Mouse (Mus musculus) induced T-regulatory cell, adult 2 months (primary cell): ENCODE results near the gene Snd1.

Experiments
- DNase-seq: peaks from one replicate; pipeline ENCODE4 v3.0.0-alpha.2; 2012; ENCODE audit warnings: low read depth

The Snd1 gene

DNA sequence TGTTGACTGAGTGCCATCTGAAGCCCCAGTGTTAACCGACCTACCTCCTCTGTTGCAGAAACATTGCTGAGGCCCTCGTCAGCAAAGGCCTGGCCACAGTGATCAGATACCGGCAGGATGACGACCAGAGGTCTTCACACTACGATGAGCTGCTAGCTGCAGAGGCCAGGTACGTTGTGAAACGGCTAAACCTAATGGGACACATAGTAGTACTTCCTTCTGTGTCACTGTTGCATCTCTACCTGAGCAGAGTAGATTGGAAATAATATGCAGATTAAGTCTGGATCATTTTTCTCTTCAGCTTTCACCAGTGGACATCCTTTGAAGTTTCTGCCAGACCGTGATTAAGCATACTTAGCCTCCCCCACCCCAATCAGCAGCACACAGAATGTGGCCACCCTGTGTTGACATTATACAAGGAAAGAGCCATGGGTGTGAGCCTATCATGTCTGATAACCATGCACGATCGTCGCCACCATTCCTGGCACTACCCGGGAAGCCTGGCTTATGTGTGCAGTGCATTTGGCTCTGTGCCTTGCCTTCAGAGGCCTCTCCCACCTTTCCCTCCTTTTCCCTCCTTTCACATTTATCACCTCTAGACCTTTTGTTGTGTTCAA is 232.1 kb downstream of the Snd1 start:
- no peak for DNase-seq

DNA sequence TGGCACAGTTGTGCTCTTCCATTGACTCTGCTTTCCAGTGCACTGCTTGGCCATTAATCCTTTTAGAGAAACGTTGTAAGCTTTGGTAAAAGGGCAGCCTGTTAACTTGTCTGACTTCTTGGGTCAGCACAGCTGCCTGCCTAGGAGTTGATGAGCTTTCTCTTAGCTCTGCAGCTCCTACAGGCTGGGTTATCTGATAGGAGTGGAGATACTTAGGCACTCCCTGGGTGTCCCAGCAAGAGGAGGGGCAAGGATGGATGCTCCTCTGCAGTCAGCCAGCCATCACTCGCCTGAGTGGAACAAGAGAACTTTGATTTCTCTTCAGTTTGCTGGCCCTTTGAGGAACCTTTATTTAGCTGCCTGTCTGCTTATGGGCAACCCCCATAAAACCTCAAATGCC is 235.1 kb downstream of the Snd1 start:
- DNase-seq: no peak

DNA sequence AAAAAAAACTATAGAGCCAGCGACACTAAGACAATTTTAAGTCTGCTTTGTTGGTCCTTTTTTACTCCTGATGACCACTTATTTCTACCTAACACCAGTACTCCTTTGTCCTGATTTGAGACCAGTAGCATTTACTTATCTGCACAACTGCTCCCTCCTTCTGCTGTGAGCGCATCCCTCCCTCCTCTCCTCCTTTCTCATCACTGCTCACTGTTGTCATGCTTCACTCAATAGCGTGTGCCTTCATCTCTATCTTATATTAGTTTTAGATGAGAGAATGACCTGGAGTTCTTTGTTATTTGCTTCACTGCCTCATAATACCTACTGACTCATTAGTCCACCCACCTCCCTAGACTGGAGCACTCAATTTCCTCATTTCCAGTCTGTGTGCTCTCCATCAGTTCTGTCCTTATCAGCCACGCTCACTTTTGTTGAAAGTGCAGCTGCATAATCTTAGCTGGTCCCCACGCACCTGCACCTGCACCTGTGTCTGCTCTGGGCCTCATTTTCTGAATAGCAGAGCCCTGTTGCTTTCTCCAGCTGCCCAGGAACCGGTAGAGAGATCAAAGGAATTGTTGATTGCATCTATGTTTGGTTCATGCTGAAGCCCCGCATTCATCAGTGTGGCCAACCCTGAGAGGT is 242.4 kb downstream of the Snd1 start:
- no peak for DNase-seq

DNA sequence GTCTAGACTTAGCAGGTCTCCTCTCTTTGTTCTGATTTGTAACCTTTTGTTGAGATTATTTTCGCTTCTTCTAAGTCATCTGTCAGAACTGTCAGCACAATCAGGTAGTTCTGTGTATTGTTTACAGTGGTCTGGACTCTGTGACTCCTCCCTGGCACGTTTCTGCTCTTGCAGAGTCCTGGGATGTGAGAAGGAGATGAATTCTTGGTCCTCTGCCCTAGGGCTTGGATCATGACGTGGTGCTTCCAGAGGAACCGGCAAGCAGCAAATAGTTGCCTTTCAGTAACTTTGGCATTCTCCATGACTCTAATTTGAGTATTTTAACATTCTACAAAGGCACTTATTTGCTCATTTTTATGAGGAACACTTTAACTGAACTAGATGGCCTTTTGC is 242.9 kb downstream of the Snd1 start:
- DNase-seq: no peak

DNA sequence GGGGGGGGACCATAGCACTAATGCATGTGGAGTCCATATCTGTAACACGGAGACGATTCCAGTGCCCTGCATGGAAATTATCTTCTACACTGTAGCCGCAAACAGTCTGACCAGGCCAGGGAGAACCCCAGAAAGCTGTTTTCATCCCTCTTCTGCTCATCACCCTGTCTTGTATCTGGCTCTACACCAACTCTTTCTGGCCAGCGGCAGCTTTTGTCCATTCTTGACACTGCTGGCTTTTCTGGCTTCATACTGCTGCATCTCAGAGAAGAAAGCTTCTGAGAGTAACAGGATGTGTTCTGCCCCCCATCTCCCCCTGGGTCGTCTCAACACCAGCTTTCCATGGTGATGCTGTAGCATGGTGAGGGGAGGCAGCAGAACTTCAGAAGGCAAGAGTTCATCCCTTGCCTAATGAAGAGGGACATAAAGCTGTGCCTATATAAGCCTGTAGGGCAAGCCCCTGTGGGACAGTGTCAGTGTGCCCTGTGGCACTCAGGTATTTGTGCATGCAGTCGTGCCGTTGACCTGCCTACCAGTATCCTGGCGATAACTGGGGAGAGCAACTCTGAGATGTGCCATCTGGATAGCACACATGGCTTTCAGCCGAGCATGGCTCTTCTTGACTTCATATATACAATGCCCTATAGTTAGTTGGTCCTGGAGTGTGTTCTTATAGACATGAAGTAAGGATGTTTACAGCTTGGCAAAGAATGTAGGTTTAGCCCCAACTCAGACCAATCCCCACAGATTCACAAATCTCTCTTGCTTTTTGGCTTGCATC is 245.6 kb downstream of the Snd1 start:
- no peak for DNase-seq

DNA sequence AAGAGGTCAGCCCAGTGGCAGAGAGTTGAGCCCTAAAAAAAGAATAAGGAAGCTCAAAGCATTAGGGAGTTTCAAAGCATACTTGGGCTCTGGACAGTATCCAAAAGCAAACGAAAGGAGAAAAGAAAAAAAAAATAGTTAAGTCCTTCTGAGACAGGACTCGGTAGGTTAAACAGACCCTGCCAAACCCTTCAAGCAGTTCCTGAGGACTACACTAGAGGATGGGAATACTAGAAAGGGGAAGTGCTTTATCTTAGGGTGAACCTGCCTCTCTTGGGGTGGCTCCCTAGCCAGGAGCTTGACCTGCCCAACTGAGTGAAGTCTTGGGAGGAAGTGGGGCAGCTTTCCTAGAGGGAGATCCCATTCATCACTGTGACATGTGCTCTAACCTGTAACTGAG is 248.1 kb downstream of the Snd1 start:
- DNase-seq: no peak

DNA sequence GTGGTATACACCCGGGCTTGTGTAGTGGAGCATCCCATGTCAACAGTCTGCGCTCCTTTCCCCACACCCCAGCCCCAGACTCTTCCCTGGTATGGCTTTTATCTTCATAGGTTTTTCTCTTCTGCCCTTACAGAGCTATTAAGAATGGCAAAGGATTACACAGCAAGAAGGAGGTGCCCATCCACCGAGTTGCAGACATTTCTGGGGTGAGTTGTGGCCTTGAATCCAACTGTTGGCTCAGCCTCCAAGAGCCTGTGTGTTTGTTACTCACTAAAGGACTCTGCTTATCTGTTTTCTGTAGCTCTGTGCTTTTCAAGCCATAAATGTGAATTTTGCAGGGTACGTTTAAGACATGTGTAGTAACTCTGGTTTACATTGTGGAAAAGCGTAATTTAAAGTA is 249.8 kb downstream of the Snd1 start:
- no peak for DNase-seq

DNA sequence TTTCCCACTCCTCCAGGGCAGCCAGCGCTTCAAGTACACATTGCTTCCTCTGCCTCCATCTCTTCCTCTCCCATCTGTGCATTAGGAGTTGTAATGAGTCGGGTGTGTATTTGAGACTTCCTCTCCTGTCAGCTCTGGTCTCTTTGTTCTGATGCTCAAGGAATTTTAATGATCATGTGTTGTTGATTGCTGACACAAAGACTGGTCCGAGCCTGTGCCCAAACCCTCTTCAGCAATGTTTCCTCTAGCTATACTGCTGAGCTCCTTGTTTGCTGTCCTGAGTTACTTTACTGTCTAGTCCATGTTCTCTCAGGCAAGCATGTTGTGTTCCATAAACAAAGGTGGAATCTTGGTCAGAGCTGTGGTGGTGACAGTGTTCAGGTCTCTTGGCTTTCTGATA is 254.3 kb downstream of the Snd1 start:
- no peak for DNase-seq

DNA sequence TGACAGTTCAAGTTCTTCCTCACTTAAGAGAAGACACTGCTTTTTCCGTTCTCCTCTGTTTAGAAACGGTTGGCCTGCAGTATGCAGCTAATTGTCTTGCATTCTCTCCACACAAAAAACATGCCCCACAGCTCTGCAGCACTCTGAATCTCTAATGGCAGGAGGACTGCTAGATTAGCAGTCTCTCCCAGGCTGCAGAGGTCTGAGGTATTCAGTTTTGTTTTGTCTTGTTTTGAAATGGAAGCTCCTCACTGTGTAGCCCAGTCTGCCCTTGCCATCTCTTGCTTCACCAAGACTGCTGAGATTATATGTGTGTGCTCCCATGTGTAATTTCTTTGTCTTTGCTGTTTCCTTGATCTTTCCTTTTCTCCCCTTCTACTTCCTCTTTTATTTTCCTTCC is 254.7 kb downstream of the Snd1 start:
- DNase-seq: no peak

DNA sequence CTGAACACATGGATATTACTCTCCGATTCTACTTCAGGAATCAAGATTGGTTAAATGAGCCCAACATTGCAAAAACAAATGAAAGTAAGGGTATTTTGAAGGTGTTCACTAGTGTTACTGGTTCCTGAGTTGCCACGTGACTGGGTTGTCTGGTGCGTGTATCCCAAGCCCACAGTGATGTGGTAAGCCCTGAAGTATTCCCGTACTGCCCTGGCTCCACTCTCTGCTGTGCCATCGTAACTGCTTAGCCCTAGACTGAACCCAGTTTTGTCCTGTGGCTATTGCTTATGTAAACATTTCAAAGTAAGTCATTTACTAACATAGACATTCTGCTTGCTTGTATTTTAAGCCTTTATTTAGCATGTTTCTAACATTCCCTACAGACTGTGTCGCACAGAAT is 256.3 kb downstream of the Snd1 start:
- no peak for DNase-seq

DNA sequence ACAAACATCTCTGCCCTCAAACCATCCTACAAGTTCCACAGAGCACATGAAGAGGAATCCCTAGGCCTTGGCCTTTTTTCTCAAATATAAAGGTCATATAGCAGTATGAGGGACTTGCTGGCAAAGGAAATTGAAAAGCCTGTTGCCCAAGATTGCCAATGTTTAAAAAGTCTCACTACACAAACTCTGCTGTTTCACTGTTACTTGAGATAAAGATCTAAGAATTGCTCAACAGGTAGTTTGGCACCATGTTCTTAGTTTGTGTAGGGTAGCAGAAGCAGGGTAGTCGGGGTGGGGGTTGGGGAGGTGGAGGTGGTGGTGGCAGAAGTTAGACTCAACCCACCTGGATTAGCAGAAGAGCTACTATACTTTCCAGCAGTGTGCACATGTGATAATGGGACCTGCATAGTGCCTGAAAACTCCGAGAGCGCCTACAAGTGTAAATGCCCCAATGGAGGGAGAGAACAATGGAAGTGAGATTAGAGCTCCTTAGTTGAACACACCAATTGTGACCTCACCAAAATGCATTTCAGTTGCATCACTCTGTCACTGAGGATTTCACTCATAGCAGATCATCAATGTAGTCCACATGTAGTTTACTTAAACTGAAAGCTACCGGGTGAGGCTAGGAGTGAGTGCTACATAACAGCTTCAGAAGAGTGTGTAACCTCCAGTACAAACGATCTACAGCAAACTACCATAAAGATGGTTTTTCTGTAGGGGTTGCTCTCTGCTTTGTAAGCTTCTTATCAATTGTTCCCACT is 259.1 kb downstream of the Snd1 start:
- DNase-seq: no peak

DNA sequence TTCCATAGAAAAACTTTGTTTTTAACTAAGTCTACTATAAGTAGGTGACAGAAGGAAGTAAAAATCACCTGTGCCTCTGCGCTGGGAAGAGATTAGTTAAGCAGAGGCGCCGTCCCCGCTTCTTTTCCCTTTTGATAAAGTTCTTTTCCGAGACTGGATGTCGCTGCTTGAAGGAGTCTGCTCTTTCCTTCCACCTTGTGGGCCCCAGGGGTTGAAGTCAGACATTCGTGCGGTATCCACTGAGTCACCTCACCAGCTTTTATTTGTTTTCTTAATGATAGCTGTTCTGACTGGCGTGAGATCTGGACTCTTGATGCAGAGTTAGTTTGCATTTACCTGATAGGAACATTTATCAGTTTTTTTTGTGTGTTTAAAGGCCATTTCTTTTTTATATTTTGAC is 260.2 kb downstream of the Snd1 start:
- no peak for DNase-seq

DNA sequence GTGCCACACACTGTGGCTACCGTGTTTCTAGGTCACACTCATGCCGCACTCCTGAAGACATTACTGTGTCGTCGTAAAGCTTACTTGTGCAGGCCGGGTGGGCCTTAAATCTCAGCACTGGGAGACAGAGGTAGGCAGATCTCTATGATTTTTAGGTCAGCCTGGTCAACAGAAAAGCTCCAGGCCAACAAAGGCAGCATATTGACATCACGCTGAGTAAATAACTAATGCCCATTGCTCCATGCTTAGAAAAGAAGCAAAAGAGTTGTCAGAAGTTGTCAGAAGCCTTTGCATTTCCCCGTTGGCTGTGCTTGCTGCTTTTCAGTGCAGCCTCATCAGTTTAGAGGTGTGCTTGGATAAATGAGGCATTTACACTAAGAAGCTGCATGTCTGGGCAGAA is 261.7 kb downstream of the Snd1 start:
- no peak for DNase-seq

DNA sequence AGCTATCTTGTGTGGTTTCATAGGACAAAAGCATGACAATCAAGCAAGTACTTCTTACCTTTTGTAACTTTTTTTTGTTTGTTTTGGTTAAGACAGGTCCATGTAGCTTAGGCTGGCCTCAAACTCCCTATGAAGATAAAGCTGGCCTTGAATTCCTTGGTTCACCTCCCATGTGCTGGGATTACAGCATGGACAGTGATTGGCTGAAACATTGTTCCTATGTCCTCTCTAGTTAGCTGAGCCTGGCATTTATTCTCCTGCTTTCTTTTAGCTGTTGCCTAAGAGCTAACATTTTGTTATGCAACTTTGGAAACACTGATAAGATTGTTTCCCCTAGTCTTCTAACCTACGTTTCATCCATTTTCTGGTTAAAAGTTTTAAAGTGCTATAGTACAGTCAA is 262.7 kb downstream of the Snd1 start:
- DNase-seq: no peak

DNA sequence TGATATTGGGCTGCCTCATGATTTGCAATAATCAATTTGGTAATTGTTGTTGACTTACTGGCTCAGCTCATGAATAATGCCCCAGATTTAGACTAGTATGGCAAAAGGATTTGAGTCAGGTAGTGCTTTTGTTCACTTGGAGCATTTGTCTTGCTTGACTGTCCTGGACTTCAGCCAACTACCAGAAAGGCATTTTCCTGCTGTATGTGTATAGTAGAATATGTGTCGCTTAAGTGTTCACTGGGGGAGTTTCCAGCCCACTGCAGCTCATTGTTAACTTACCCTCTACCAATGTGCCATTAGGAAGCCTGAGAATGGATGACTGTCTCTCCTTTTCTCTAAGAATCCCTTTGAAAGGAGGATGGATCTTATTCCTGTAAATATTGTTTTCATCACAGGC is 268.6 kb downstream of the Snd1 start:
- DNase-seq: no peak

DNA sequence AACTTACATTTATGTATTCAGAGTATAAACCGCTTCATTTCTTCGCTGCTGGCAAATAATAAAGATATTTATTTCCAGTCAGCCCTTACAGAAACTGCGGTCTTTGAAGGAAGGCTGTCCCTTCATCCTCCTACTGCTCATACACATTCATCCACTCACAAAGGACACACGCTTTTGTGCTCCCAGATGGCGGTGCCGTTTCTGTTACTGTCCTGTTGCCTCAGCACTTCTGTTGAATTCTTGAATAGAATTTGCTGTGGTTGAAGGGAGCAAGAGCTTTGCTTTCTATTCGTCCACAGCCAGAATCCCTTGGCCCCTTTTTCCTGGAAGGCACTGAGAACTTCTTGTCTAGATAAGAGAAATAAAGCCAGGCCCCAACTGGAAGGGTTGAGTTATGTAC is 270.9 kb downstream of the Snd1 start:
- DNase-seq: no peak

DNA sequence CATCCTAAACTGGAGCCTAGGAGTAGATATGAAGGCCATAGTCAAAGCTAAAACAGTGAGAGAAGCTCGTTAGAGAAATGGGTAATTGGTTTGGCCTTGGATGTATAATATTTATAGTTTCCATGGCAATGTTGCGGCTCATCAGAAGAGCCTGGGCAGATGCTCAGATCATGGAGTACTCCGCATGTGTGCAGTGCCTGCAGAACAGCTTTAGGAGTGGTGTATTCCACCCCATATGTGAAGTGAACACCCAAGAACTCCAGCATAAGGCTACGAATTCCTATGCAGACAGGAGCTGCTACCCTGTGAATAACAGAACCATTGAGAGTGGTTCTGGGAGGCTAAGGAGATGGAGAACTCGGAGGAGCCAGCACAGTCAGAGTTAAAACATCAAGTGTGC is 272.1 kb downstream of the Snd1 start:
- DNase-seq: no peak

DNA sequence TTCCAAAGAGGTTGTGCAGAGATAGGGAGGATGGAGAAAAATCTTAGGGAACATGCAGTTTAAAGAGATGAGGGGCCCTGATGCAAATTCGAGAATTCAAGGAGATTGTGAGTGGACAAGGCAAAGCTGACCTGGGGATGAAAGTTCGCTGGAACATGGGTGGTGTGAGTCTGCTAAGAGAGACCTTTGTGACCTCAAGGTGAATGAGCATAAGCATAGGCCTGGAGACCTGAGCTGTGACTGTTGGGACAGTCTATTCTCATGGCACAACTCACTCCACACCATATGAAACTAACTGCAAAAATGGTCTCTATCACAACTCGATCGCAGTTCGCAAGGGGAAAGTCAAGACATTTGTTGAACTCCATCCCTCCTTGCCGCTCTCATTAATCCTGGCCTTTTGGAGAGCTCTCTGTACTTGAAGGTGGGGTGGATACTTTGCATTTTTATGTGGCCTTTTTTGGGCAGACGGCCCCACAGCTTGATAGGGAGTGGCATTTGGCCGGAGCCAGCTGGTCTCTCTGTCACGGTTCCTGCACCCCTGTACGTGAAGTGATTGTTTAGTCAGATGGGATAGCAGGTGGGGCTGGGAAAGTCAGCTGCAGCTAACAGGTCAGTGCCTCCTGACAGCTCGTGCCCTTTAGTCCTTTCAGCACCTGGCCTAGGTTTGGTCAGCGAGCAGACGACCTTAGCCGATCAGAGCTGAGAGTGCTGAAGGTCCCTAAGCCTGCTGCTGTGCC is 273.2 kb downstream of the Snd1 start:
- no peak for DNase-seq

DNA sequence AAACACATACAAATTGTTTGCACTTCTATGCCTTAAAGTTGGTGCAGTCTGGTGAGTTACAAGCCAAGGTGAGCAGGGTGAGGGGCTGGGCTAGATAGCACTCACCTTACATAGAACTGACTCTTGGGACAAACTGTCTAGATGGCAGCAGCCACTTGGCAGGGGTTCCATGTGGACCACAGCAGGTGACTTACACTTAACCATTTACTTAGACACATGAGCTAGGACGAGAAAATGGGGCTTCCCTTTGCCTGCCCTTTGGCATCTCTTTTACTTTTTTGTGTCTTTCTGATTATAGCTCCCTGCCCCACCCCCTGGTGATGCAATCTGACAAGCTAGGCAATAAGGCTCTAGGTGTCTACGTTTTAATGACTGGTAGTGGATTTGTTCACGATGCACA is 274.3 kb downstream of the Snd1 start:
- no peak for DNase-seq

DNA sequence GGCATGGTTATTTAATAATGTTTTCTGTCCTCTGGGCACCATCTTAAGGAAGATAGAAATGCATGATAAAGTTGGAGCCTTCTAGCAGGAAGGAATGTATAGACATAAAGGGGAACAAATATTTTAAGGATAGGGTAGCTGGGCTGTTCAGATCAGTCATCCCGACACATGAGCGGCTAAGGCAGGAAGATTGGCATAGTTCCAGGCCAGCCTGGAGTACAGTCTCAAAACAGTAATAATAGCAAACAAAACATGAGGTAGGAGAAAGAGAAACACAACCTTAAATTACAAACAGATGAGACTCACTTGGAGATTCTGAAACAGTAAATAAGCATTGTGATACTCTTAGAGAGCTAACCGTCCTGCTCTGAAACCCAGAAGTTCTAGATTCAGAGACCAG is 276.2 kb downstream of the Snd1 start:
- no peak for DNase-seq

DNA sequence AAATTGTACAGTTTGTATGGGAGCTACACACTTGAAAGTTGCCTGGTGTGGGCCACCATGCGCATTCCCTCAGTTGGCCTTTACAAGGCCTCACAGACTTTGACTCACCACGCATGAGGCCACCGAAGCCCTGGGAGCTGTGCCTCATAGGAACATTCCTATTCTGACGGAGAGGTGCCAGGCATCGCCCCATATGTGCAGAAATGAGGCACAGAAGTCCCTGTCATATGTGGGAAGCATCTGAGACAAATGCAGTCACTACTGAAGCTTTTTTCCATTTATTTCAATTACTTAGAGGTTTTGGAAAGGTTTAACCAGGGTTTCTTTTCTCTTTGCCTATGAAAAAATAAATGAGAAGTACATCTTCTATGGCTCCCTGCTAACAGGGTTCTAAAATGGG is 278.3 kb downstream of the Snd1 start:
- no peak for DNase-seq

DNA sequence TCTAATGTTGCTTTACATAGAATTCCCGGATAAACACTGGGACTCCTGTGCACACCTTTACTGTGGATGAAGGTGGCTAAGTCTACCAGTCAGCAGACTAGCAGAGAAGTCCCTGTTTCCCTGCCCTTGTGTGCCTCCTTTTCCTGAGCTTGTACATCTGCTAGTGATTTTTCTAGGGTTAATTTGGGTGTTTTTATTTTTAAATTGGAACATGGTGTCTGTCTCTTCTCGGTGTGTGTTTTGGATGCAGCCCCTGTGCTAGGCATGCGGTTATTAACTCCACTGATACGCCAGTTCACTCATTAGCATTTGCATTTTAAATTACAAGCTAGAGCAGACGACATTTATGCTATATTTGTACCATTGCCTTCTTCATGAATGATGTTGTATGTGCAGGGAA is 278.7 kb downstream of the Snd1 start:
- DNase-seq: no peak
